Mouse (Mus musculus): Measurements from ENCODE around the gene Grin3a. TPM values are rescaled to one million over a fixed set of nuclear protein-coding genes. Genes with fewer than 3 reads are reported as not detected.

Grin3a gene
- total and polyA plus RNA-seq, 2 experiments from 2014 or later, result under 0.01 to 0.10 TPM

DNA sequence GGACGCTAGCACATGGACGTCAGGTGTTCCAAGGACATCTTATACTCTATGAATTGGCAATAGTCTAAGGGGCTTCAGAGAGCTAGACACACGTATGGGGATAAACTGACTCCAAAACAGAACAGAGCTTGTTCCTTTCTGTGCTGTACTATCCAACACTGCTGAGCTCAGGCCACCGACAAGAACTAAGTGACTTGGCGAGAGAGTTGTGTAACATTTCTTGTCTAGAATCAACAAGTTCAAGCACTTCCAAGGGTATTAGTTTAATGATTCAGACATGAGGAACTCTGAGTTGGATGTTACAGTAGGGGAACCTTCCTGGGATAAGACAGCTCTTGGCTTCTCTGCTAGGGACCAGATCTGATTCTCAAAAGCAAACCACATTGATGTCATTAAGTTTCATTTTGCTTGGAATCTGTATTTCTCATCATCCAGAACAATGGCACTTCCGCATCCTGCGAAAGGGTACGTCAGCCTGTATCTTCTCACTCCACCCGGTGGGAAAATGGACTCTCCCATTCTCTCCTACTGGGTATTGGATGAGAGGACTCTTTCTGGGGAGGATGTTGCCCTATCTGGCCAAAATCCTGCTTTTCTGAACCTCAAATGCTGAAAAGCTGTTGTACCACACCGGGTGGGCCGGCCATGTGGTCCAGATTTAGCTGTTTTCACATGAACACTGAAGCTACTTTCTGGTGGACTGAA lies 165.2 kb downstream of the Grin3a start:
- Histone ChIP-seq H3K4me3 (ENCODE audit: low read depth, low read length) (no peak overlapping the region), H3K4me1 (ENCODE audit: control insufficient read depth, insufficient read depth) (0 out of 2 replicates have a peak, but pooled peaks cover 3% of the 10 kb centered on the region), H3K4me2 (ENCODE audit: low read depth, low read length) (no peak overlapping the region), H3K9me3 (replicated peaks; ENCODE audit: control insufficient read depth, low read length) (no peaks in the 10 kb centered on the region), H3K36me3 (replicated peaks; ENCODE audit: control insufficient read depth, insufficient read depth, low read length) (no peaks in the 10 kb centered on the region), H3K9ac (replicated peaks; ENCODE audit: low read depth, low read length) (no peak overlapping the region), H3K27ac (ENCODE audit: low read depth) (no peak overlapping the region), H3K27me3 (ENCODE audit: control insufficient read depth, insufficient read depth, low read length) (no peaks in the 10 kb centered on the region)
- no peak for DNase-seq (ENCODE audit: low spot score)
- ATAC-seq (ENCODE audit: insufficient read depth, low read depth), result no peak
- TF ChIP-seq EP300 (IDR thresholded peaks at IDR 0.05; ENCODE audit: low read depth) (no peak), CTCF (IDR thresholded peaks at IDR 0.05; ENCODE audit: low read depth) (no peak)
- 81% methylated on average over 11 of the region's 11 CpGs for WGBS

DNA sequence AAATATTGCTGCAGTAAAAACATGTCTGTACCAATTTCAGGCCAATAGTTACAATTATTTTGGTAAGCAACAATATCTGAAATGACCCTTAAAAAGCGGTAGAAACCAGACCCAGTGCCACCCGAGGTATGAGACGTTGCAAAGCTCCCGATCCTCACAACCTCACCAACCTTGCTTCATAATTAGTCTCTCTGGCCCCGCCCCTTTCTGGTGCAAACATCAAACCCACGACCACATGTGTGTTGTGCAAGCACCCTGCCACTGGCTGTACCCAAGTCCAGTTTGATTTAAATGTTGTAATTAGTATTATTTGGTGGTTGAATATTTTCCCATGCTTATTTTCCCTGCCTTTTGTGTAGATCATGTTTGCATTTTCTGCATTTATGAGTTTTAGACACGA lies 168.8 kb downstream of the Grin3a start:
- Histone ChIP-seq H3K27ac (ENCODE audit: low read depth) (no peak overlapping the region), H3K4me2 (ENCODE audit: low read depth, low read length) (no peak overlapping the region), H3K36me3 (replicated peaks; ENCODE audit: control insufficient read depth, insufficient read depth, low read length) (no peaks in the 10 kb centered on the region), H3K9me3 (replicated peaks; ENCODE audit: control insufficient read depth, low read length) (no peaks in the 10 kb centered on the region), H3K27me3 (ENCODE audit: control insufficient read depth, insufficient read depth, low read length) (no peaks in the 10 kb centered on the region), H3K4me1 (ENCODE audit: control insufficient read depth, insufficient read depth) (0 out of 2 replicates have a peak, but pooled peaks cover 3% of the 10 kb centered on the region), H3K4me3 (ENCODE audit: low read depth, low read length) (no peak overlapping the region), H3K9ac (replicated peaks; ENCODE audit: low read depth, low read length) (no peak overlapping the region)
- TF ChIP-seq CTCF (IDR thresholded peaks at IDR 0.05; ENCODE audit: low read depth) (no peak), EP300 (IDR thresholded peaks at IDR 0.05; ENCODE audit: low read depth) (no peak)
- ATAC-seq (ENCODE audit: insufficient read depth, low read depth) (no peak), DNase-seq (ENCODE audit: low spot score) (no peak)
- WGBS, result 71% methylated on average over 7 of the region's 7 CpGs

DNA sequence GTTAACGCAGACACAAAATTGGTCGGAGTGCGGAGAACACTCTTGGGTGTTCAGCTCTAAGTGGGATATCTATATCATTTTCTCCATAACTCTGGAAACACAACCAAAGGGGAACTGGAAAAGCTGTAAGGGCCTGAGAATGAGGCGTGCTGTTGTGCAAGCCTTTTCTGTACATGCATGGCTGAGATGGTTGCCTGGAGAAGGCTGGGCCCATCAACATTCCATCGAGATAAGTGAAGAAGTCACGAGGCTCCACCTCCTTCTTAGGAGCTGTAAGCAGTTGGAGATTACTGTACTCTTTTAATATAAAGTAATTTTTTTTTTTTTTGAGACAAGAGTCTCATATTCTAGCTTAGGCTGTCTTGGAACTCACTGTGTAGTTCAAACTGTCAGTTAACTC lies 169.5 kb downstream of the Grin3a start:
- DNase-seq (ENCODE audit: low spot score), result no peak
- no peak overlapping the region for H3K27ac ChIP-seq (ENCODE audit: low read depth)

DNA sequence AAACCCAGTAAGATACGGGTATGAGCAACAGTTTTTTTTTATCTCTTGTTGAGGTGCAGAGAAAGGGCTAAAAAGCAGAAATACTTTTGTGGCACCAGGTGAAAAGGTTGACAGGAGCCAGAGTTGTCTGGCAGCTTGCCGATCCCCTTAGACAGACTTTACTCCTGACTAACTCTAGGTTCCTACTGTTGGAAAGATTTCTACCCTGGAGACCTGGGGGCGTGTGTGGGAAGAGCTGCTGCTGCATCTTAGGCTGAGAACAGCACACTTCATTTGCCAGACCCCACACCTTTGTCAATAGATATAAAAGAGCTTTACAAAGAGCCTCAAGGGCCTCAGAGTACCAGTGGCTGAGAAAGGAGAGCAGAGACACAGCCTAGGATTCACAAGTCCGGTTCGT lies 180.7 kb downstream of the Grin3a start:
- TF ChIP-seq CTCF (IDR thresholded peaks at IDR 0.05; ENCODE audit: low read depth) (no peak), EP300 (IDR thresholded peaks at IDR 0.05; ENCODE audit: low read depth) (no peak)
- H3K4me1 ChIP-seq (ENCODE audit: control insufficient read depth, insufficient read depth), result no peaks in the 10 kb centered on the region
- 51% methylated on average over 5 of the region's 5 CpGs for WGBS
- H3K4me3 ChIP-seq (ENCODE audit: low read depth, low read length), result no peak overlapping the region
- H3K4me2 ChIP-seq (ENCODE audit: low read depth, low read length), result no peak overlapping the region
- H3K36me3 ChIP-seq (replicated peaks; ENCODE audit: control insufficient read depth, insufficient read depth, low read length), result peaks cover 24% of the 10 kb centered on the region
- H3K9ac ChIP-seq (replicated peaks; ENCODE audit: low read depth, low read length), result no peak overlapping the region
- DNase-seq (ENCODE audit: low spot score), result no peak
- ATAC-seq (ENCODE audit: insufficient read depth, low read depth), result no peak
- H3K27me3 ChIP-seq (ENCODE audit: control insufficient read depth, insufficient read depth, low read length), result no peaks in the 10 kb centered on the region
- no peak overlapping the region for H3K27ac ChIP-seq (ENCODE audit: low read depth)
- H3K9me3 ChIP-seq (replicated peaks; ENCODE audit: control insufficient read depth, low read length), result no peaks in the 10 kb centered on the region

More for the DNA sequence above, 169.5 kb downstream of the Grin3a start:
- Histone ChIP-seq H3K4me1 (ENCODE audit: control insufficient read depth, insufficient read depth) (0 out of 2 replicates have a peak, but pooled peaks cover 3% of the 10 kb centered on the region), H3K4me2 (ENCODE audit: low read depth, low read length) (no peak overlapping the region), H3K4me3 (ENCODE audit: low read depth, low read length) (no peak overlapping the region), H3K36me3 (replicated peaks; ENCODE audit: control insufficient read depth, insufficient read depth, low read length) (no peaks in the 10 kb centered on the region), H3K9me3 (replicated peaks; ENCODE audit: control insufficient read depth, low read length) (no peaks in the 10 kb centered on the region), H3K9ac (replicated peaks; ENCODE audit: low read depth, low read length) (no peak overlapping the region), H3K27me3 (ENCODE audit: control insufficient read depth, insufficient read depth, low read length) (no peaks in the 10 kb centered on the region)
- no peak for ATAC-seq (ENCODE audit: insufficient read depth, low read depth)
- TF ChIP-seq CTCF (IDR thresholded peaks at IDR 0.05; ENCODE audit: low read depth), result no peak
- no peak for TF ChIP-seq EP300 (IDR thresholded peaks at IDR 0.05; ENCODE audit: low read depth)
- 58% methylated on average over 6 of the region's 6 CpGs for WGBS

DNA sequence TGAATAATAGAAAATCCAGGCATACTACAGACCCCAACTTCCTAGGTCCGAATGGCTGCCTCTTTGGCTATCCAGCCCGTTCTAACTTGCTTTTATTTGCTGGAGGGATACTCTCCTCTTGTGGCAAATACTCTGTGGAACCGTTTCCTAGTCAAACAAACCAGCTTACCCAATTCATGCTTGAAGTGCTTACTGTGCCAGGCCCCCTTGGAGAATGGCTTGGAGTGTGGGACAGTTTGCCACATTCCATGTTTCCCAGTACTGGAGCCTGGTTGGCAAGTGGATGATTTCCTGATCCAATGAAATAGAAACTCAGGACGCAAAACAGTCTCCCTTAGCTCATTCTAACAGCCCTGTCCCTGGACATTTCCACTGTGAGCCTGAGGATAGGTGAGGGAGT lies 183.3 kb downstream of the Grin3a start:
- no peak for DNase-seq (ENCODE audit: low spot score)
- Histone ChIP-seq H3K4me3 (ENCODE audit: low read depth, low read length) (no peak overlapping the region), H3K9me3 (replicated peaks; ENCODE audit: control insufficient read depth, low read length) (no peaks in the 10 kb centered on the region), H3K36me3 (replicated peaks; ENCODE audit: control insufficient read depth, insufficient read depth, low read length) (peaks cover 33% of the 10 kb centered on the region), H3K4me2 (ENCODE audit: low read depth, low read length) (no peak overlapping the region), H3K4me1 (ENCODE audit: control insufficient read depth, insufficient read depth) (no peaks in the 10 kb centered on the region), H3K9ac (replicated peaks; ENCODE audit: low read depth, low read length) (no peak overlapping the region), H3K27me3 (ENCODE audit: control insufficient read depth, insufficient read depth, low read length) (no peaks in the 10 kb centered on the region), H3K27ac (ENCODE audit: low read depth) (no peak overlapping the region)
- TF ChIP-seq EP300 (IDR thresholded peaks at IDR 0.05; ENCODE audit: low read depth) (no peak), CTCF (IDR thresholded peaks at IDR 0.05; ENCODE audit: low read depth) (no peak)
- no peak for ATAC-seq (ENCODE audit: insufficient read depth, low read depth)
- 80% methylated on average over 4 of the region's 4 CpGs for WGBS

DNA sequence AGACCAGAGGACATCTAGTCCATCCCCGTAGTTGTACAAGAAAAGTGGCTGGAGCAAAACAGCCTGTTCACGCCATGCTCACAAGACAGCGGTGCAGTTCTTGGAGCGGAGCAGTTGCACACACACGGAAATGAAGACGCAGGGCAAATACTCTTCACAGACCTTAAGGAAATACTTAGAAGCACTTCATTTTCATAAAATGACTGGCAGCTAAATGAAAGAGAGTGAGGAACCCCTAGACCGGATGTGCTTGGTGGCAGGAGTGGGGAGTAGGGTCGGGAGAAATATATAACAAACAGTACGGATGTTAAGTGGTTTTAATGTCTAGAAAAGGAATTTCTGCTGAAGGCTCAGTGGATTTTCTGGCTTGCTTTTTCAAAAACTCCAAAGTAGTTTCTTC lies 183.9 kb downstream of the Grin3a start:
- Histone ChIP-seq H3K9ac (replicated peaks; ENCODE audit: low read depth, low read length) (no peak overlapping the region), H3K27me3 (ENCODE audit: control insufficient read depth, insufficient read depth, low read length) (no peaks in the 10 kb centered on the region), H3K36me3 (replicated peaks; ENCODE audit: control insufficient read depth, insufficient read depth, low read length) (peaks cover 39% of the 10 kb centered on the region), H3K4me1 (ENCODE audit: control insufficient read depth, insufficient read depth) (no peaks in the 10 kb centered on the region), H3K4me3 (ENCODE audit: low read depth, low read length) (no peak overlapping the region), H3K4me2 (ENCODE audit: low read depth, low read length) (no peak overlapping the region), H3K27ac (ENCODE audit: low read depth) (no peak overlapping the region), H3K9me3 (replicated peaks; ENCODE audit: control insufficient read depth, low read length) (no peaks in the 10 kb centered on the region)
- TF ChIP-seq EP300 (IDR thresholded peaks at IDR 0.05; ENCODE audit: low read depth), result no peak
- no peak for TF ChIP-seq CTCF (IDR thresholded peaks at IDR 0.05; ENCODE audit: low read depth)
- DNase-seq (ENCODE audit: low spot score) (no peak), ATAC-seq (ENCODE audit: insufficient read depth, low read depth) (no peak)
- 92% methylated on average over 9 of the region's 9 CpGs for WGBS

Measured in heart, postnatal 0 days (tissue).